Mouse (Mus musculus): ENCODE measurements at regions not wholly inside any gene's neighbourhood (a gene's known extent, or its start where the extent isn't known, plus 50 kb on each side); places are given as distances from the start of the nearest gene placed in this dataset.

DNA sequence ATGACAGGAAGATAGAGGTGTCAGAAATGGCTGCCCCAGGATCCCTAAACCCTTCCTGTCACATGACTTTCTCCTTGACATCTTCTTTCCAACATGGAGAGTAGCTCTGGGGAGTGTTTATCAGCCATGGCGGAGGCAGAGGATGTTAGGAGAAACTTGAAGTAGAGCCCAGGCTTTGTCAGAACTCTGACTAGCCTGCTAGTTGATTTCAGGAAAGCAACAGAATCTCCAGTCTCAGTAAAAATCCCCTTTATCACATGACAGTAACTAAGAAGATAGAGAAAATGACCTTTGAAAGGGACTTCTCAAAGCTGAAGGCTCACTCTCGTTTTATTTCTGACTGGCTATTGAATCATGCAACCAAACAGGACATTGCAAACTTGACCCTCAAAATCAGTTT is 76.3 kb upstream of the Glrp1 start:
- 64% methylated on average over 2 of the region's 2 CpGs for WGBS
- Histone ChIP-seq H3K27me3 (ENCODE audit: control insufficient read depth, insufficient read depth, low read length) (no peaks in the 10 kb centered on the region), H3K9me3 (replicated peaks; ENCODE audit: control insufficient read depth, low read length) (no peaks in the 10 kb centered on the region), H3K9ac (replicated peaks; ENCODE audit: low read depth, low read length) (no peak overlapping the region), H3K4me1 (ENCODE audit: control insufficient read depth, insufficient read depth) (no peaks in the 10 kb centered on the region), H3K4me3 (ENCODE audit: low read depth, low read length) (no peak overlapping the region), H3K36me3 (replicated peaks; ENCODE audit: control insufficient read depth, insufficient read depth, low read length) (no peaks in the 10 kb centered on the region), H3K27ac (ENCODE audit: low read depth) (no peak overlapping the region), H3K4me2 (ENCODE audit: low read depth, low read length) (no peak overlapping the region)
- ATAC-seq (ENCODE audit: insufficient read depth, low read depth) (no peak), DNase-seq (ENCODE audit: low spot score) (no peak)
- TF ChIP-seq CTCF (IDR thresholded peaks at IDR 0.05; ENCODE audit: low read depth) (no peak), EP300 (IDR thresholded peaks at IDR 0.05; ENCODE audit: low read depth) (no peak)

DNA sequence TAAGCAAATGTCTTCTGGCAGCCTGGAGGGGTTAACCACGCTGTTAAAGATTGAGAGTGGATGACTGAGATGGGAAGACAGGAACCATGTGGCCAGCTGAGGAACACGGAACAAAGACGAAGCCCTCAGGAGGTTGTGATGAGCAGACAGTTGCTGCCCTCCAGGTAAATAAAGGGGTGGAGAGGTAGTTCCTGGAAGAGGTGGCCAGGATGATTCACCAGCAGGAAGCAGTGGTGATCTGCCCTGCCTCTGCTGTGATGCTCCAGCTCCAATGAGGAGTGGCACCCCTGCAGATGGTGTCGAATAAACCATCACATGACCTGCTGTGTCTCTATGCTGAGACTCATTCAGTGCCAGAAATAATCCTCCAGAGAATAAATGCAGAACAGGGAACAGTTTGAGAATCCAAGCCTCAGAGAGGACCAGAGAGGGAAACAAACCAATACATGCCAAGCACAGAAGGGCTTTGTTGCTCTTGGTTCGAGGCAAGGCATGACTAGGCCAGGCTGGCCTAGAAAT is 74.7 kb upstream of the Glrp1 start:
- WGBS: 67% methylated on average over 5 of the region's 5 CpGs
- no peak for ATAC-seq (ENCODE audit: insufficient read depth, low read depth)
- no peak for TF ChIP-seq EP300 (IDR thresholded peaks at IDR 0.05; ENCODE audit: low read depth)
- TF ChIP-seq CTCF (IDR thresholded peaks at IDR 0.05; ENCODE audit: low read depth): no peak
- H3K27ac ChIP-seq (ENCODE audit: low read depth): no peak overlapping the region
- H3K4me3 ChIP-seq (ENCODE audit: low read depth, low read length): no peak overlapping the region
- H3K9ac ChIP-seq (replicated peaks; ENCODE audit: low read depth, low read length): no peak overlapping the region
- DNase-seq (ENCODE audit: low spot score): no peak
- no peak overlapping the region for H3K4me2 ChIP-seq (ENCODE audit: low read depth, low read length)
- no peaks in the 10 kb centered on the region for H3K36me3 ChIP-seq (replicated peaks; ENCODE audit: control insufficient read depth, insufficient read depth, low read length)
- no peaks in the 10 kb centered on the region for H3K27me3 ChIP-seq (ENCODE audit: control insufficient read depth, insufficient read depth, low read length)
- no peaks in the 10 kb centered on the region for H3K9me3 ChIP-seq (replicated peaks; ENCODE audit: control insufficient read depth, low read length)
- H3K4me1 ChIP-seq (ENCODE audit: control insufficient read depth, insufficient read depth): no peaks in the 10 kb centered on the region

DNA sequence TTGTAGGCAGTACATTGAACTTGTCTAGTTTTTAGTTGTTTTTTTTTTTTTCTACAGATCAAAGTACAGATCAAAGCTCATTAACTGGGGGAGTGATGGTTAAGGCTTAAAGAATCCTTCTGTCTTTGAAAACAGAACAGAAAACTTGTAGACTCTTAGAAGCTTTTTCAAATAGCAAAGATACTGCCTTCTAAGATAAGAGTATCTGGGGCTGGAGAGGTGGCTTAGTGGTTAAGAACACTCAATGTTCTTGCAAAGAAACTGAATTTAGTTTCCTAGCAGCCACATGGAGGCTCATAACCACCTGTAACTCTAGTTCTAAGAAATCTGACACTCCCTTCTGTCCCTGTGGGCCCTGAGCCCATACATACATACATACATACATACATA is 68.4 kb upstream of the Glrp1 start:
- peaks cover 5% of the 10 kb centered on the region; the same call in 1 of the 2 replicates for H3K4me1 ChIP-seq (ENCODE audit: control insufficient read depth, insufficient read depth)
- no peak overlapping the region for H3K9ac ChIP-seq (replicated peaks; ENCODE audit: low read depth, low read length)
- no peaks in the 10 kb centered on the region for H3K36me3 ChIP-seq (replicated peaks; ENCODE audit: control insufficient read depth, insufficient read depth, low read length)
- no peak overlapping the region for H3K27ac ChIP-seq (ENCODE audit: low read depth)
- H3K27me3 ChIP-seq (ENCODE audit: control insufficient read depth, insufficient read depth, low read length): 0 out of 2 replicates have a peak, but pooled peaks cover 3% of the 10 kb centered on the region
- DNase-seq (ENCODE audit: low spot score) (no peak), ATAC-seq (ENCODE audit: insufficient read depth, low read depth) (no peak)
- no peak for TF ChIP-seq EP300 (IDR thresholded peaks at IDR 0.05; ENCODE audit: low read depth)
- TF ChIP-seq CTCF (IDR thresholded peaks at IDR 0.05; ENCODE audit: low read depth): no peak
- H3K4me2 ChIP-seq (ENCODE audit: low read depth, low read length): no peak overlapping the region
- H3K9me3 ChIP-seq (replicated peaks; ENCODE audit: control insufficient read depth, low read length): no peaks in the 10 kb centered on the region
- no peak overlapping the region for H3K4me3 ChIP-seq (ENCODE audit: low read depth, low read length)

DNA sequence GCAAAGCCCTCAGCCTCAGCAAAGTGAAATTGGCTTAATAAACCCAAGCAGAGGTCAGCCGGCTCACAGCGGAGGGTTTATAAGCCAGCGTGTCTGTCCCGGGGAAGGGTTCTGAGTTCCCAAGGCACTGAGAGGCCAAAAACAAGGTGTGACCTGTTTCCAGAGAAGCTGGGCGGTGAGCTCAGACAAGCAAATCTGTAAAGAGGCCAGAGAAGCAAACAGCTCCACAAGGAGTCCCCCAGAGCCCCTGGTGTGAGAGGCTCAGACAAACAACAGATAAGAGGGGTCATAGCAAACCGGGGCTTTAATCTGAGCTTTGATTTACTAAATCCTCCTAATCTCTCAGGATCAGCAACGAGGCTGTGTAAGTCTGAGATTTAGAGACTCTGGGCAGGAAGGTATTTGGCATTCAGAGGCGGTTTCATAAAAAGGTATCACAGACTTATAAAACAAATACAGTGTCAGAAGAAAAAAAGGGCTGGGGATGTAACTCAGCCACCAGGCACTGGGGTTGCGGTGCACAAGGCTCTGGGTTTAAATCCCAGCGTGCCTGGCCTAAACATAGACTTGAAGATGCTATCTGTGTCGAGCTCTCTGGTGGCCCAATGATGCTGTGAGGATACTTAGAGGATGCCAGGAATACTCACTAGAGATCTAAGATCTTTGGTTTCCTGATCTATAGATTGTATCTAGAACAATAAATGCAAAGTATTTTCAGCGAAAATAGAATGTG is 67.8 kb upstream of the Glrp1 start:
- no peak overlapping the region for H3K4me3 ChIP-seq (ENCODE audit: low read depth, low read length)
- H3K4me1 ChIP-seq (ENCODE audit: control insufficient read depth, insufficient read depth): peaks cover 5% of the 10 kb centered on the region; the same call in 1 of the 2 replicates
- H3K27me3 ChIP-seq (ENCODE audit: control insufficient read depth, insufficient read depth, low read length): 0 out of 2 replicates have a peak, but pooled peaks cover 3% of the 10 kb centered on the region
- H3K9me3 ChIP-seq (replicated peaks; ENCODE audit: control insufficient read depth, low read length): no peaks in the 10 kb centered on the region
- TF ChIP-seq CTCF (IDR thresholded peaks at IDR 0.05; ENCODE audit: low read depth) (no peak), EP300 (IDR thresholded peaks at IDR 0.05; ENCODE audit: low read depth) (no peak)
- no peak overlapping the region for H3K27ac ChIP-seq (ENCODE audit: low read depth)
- H3K9ac ChIP-seq (replicated peaks; ENCODE audit: low read depth, low read length): no peak overlapping the region
- WGBS: 46% methylated on average over 12 of the region's 12 CpGs
- no peak for DNase-seq (ENCODE audit: low spot score)
- H3K36me3 ChIP-seq (replicated peaks; ENCODE audit: control insufficient read depth, insufficient read depth, low read length): no peaks in the 10 kb centered on the region
- H3K4me2 ChIP-seq (ENCODE audit: low read depth, low read length): no peak overlapping the region
- no peak for ATAC-seq (ENCODE audit: insufficient read depth, low read depth)

DNA sequence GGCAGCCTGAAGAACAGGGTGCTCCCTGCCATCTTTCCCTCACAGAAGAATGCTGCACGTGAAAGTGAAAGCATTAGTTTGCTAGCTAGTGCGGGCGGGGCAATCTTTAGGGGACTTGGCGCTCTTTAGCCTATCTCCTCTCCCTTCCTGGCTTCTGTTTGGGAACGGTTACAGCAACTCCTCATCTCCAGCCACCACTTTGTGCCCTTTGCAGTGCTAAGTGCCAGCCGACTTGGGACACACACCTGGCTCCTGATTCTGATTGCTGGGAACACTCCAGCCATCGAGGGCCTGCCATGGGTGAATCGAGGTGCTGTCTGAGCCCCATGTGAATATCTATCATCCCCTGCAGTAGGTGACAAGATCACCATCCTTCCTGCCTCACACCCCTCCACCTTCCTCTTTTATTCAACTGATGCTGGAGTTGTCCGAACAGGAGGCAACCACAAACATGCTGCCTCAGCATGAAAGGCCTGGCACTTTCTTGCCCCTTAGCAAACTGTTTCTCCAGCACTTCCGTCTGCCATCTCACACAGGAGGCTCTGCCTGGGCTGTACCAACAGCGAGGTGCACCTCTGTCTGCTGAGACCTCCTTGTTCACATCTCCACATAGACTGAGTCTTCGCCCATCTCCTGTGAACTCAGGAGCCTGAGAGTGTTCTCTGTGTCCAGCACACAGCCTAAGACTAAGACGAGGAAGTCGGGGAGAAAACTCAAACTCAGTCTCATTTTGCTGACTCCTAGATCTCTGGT is 66.2 kb upstream of the Glrp1 start:
- Histone ChIP-seq H3K9ac (replicated peaks; ENCODE audit: low read depth, low read length) (no peak overlapping the region), H3K27ac (ENCODE audit: low read depth) (no peak overlapping the region; the same call in 1 of the 2 replicates), H3K4me3 (ENCODE audit: low read depth, low read length) (peak overlapping the region; percentile 25)

More for the DNA sequence above, 66.2 kb upstream of the Glrp1 start:
- no peak for TF ChIP-seq EP300 (IDR thresholded peaks at IDR 0.05; ENCODE audit: low read depth)
- TF ChIP-seq CTCF (IDR thresholded peaks at IDR 0.05; ENCODE audit: low read depth): no peak
- no peaks in the 10 kb centered on the region for H3K9me3 ChIP-seq (replicated peaks; ENCODE audit: control insufficient read depth, low read length)
- WGBS: 50% methylated on average over 14 of the region's 14 CpGs
- no peaks in the 10 kb centered on the region for H3K36me3 ChIP-seq (replicated peaks; ENCODE audit: control insufficient read depth, insufficient read depth, low read length)
- peak; percentile 17; the same call in 1 of the 2 replicates for ATAC-seq (ENCODE audit: insufficient read depth, low read depth)
- 0 out of 2 replicates have a peak, but pooled peaks cover 3% of the 10 kb centered on the region for H3K27me3 ChIP-seq (ENCODE audit: control insufficient read depth, insufficient read depth, low read length)
- H3K4me1 ChIP-seq (ENCODE audit: control insufficient read depth, insufficient read depth): peaks cover 5% of the 10 kb centered on the region; the same call in 1 of the 2 replicates
- peak overlapping the region; percentile 47 for H3K4me2 ChIP-seq (ENCODE audit: low read depth, low read length)
- peak; percentile 50 for DNase-seq (ENCODE audit: low spot score)
